Mouse (Mus musculus): ENCODE measurements at regions not wholly inside any gene's neighbourhood (a gene's known extent, or its start where the extent isn't known, plus 50 kb on each side); places are given as distances from the start of the nearest gene placed in this dataset.
"Not testable (repeated sequence)": the region's sequence is repeated elsewhere in the genome, so short reads cannot be mapped to it uniquely, and the experiment has no call there.

DNA sequence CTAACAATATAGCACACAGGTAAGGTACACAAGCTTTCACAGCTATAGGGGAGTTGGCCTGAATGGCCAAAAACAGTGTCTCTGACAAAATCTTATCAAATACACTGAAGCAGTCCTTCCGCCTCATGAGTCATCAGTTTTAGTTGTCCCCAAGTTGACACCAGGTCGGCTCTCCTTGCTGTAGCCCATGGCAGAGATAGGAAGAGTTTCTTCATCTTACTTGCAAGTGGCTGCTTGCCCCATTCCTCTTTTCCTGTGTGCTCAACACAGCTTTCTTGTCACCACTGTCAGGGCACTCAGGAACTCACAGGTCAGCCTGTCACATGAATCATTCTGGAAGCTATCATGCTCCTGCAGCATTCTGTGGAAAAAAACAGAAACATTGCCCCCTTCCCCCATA, 77.1 kb downstream of the Olfr721-ps1 start:
- not testable (repeated sequence) for H3K4me3 ChIP-seq (ENCODE audit: low read length); H3K4me2 ChIP-seq (replicated peaks; ENCODE audit: low read depth, low read length); H3K4me1 ChIP-seq (ENCODE audit: control insufficient read depth, insufficient read depth, low read length); H3K27ac ChIP-seq (ENCODE audit: low read depth, low read length); H3K27me3 ChIP-seq (ENCODE audit: control insufficient read depth, insufficient read depth, low read length); H3K9ac ChIP-seq (ENCODE audit: low read depth, low read length); H3K9me3 ChIP-seq (ENCODE audit: control insufficient read depth, low read length); H3K36me3 ChIP-seq (ENCODE audit: control insufficient read depth, insufficient read depth, low read length); ATAC-seq (ENCODE audit: low FRiP score, low TSS enrichment)
- 71% methylated on average over 2 of the region's 2 CpGs for WGBS

GRCm38 (mm10) chr14:14481840-14482239, 80.7 kb downstream of the Olfr721-ps1 start:
- Histone ChIP-seq H3K4me2 (replicated peaks; ENCODE audit: low read depth, low read length) (no peak overlapping the region), H3K9me3 (ENCODE audit: control insufficient read depth, low read length) (no peaks in the 10 kb centered on the region), H3K27me3 (ENCODE audit: control insufficient read depth, insufficient read depth, low read length) (no peaks in the 10 kb centered on the region), H3K36me3 (ENCODE audit: control insufficient read depth, insufficient read depth, low read length) (no peaks in the 10 kb centered on the region), H3K4me3 (ENCODE audit: low read length) (no peak overlapping the region), H3K4me1 (ENCODE audit: control insufficient read depth, insufficient read depth, low read length) (no peaks in the 10 kb centered on the region), H3K9ac (ENCODE audit: low read depth, low read length) (no peak overlapping the region), H3K27ac (ENCODE audit: low read depth, low read length) (no peak overlapping the region)
- ATAC-seq (ENCODE audit: low FRiP score, low TSS enrichment), result peak; percentile 55; the same call in 1 of the 2 replicates
- 81% methylated on average over 1 of the region's 1 CpGs for WGBS

- Histone ChIP-seq H3K9ac (ENCODE audit: low read depth, low read length) (no peak overlapping the region), H3K9me3 (ENCODE audit: control insufficient read depth, low read length) (no peaks in the 10 kb centered on the region), H3K4me1 (ENCODE audit: control insufficient read depth, insufficient read depth, low read length) (no peaks in the 10 kb centered on the region), H3K36me3 (ENCODE audit: control insufficient read depth, insufficient read depth, low read length) (no peaks in the 10 kb centered on the region), H3K4me3 (ENCODE audit: low read length) (no peak overlapping the region), H3K27me3 (ENCODE audit: control insufficient read depth, insufficient read depth, low read length) (no peaks in the 10 kb centered on the region), H3K4me2 (replicated peaks; ENCODE audit: low read depth, low read length) (no peak overlapping the region), H3K27ac (ENCODE audit: low read depth, low read length) (no peak overlapping the region)
- WGBS, result 95% methylated on average over 1 of the region's 1 CpGs
- no peak for ATAC-seq (ENCODE audit: low FRiP score, low TSS enrichment)
Measured at GRCm38 (mm10) chr14:14486356-14486755, 85.3 kb downstream of the Olfr721-ps1 start.

DNA sequence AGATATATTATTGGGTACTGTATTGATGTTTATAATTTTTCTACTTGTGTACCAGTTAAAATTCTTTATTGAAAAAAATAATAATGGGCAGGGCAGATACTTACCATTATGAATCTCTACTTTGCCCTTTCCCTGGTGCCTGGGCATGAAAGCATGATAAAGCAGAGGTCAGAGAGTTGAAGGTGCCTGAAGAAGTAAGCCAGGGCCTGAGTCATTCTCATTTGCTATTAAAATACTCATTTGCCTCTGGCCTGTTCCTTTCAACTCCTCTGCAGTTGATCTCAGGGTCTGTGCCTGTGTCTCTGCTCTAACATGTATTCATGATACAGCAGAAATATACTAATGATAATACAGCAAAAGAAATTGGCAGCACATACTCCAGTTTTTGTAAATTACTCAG, 89.4 kb downstream of the Olfr721-ps1 start:
- ATAC-seq (ENCODE audit: low FRiP score, low TSS enrichment), result no peak
- no peaks in the 10 kb centered on the region for H3K4me1 ChIP-seq (ENCODE audit: control insufficient read depth, insufficient read depth, low read length)
- H3K27ac ChIP-seq (ENCODE audit: low read depth, low read length), result no peak overlapping the region
- no peaks in the 10 kb centered on the region for H3K9me3 ChIP-seq (ENCODE audit: control insufficient read depth, low read length)
- H3K4me2 ChIP-seq (replicated peaks; ENCODE audit: low read depth, low read length), result no peak overlapping the region
- no peak overlapping the region for H3K9ac ChIP-seq (ENCODE audit: low read depth, low read length)
- H3K36me3 ChIP-seq (ENCODE audit: control insufficient read depth, insufficient read depth, low read length), result no peaks in the 10 kb centered on the region
- H3K4me3 ChIP-seq (ENCODE audit: low read length), result no peak overlapping the region
- no peaks in the 10 kb centered on the region for H3K27me3 ChIP-seq (ENCODE audit: control insufficient read depth, insufficient read depth, low read length)

DNA sequence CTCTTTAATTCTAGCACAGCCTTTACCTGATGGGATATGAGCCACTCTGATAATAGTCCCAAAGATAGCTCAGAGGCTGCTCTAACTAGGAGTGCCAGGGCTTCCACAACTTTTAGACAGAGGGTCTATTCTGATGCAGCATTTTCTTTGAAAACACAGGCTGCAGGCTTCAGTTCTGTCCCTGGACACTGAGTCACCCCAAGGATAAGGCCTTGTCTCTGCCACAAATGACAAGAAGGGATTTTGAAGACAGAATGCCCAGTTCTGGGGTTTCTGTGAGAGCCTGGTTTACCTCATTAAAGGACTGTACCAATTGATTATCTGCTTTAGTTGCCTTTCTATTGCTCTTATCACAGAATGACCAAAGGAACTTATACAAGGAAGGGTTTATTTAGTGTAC, 90.9 kb downstream of the Olfr721-ps1 start:
- no peak for ATAC-seq (ENCODE audit: low FRiP score, low TSS enrichment)
- no peak overlapping the region for H3K9ac ChIP-seq (ENCODE audit: low read depth, low read length)
- H3K4me2 ChIP-seq (replicated peaks; ENCODE audit: low read depth, low read length), result no peak overlapping the region
- no peak overlapping the region for H3K4me3 ChIP-seq (ENCODE audit: low read length)
- H3K27me3 ChIP-seq (ENCODE audit: control insufficient read depth, insufficient read depth, low read length), result no peaks in the 10 kb centered on the region
- no peaks in the 10 kb centered on the region for H3K4me1 ChIP-seq (ENCODE audit: control insufficient read depth, insufficient read depth, low read length)
- no peaks in the 10 kb centered on the region for H3K36me3 ChIP-seq (ENCODE audit: control insufficient read depth, insufficient read depth, low read length)
- no peak overlapping the region for H3K27ac ChIP-seq (ENCODE audit: low read depth, low read length)
- H3K9me3 ChIP-seq (ENCODE audit: control insufficient read depth, low read length), result no peaks in the 10 kb centered on the region

GRCm38 (mm10) chr14:14511927-14512326, 110.8 kb downstream of the Olfr721-ps1 start:
- no peaks in the 10 kb centered on the region for H3K4me1 ChIP-seq (ENCODE audit: control insufficient read depth, insufficient read depth, low read length)
- no peak overlapping the region for H3K27ac ChIP-seq (ENCODE audit: low read depth, low read length)
- H3K36me3 ChIP-seq (ENCODE audit: control insufficient read depth, insufficient read depth, low read length), result no peaks in the 10 kb centered on the region
- H3K9ac ChIP-seq (ENCODE audit: low read depth, low read length), result no peak overlapping the region
- H3K4me3 ChIP-seq (ENCODE audit: low read length), result no peak overlapping the region
- WGBS, result 87% methylated on average over 4 of the region's 4 CpGs
- H3K9me3 ChIP-seq (ENCODE audit: control insufficient read depth, low read length), result no peaks in the 10 kb centered on the region
- H3K27me3 ChIP-seq (ENCODE audit: control insufficient read depth, insufficient read depth, low read length), result no peaks in the 10 kb centered on the region
- no peak overlapping the region for H3K4me2 ChIP-seq (replicated peaks; ENCODE audit: low read depth, low read length)
- no peak for ATAC-seq (ENCODE audit: low FRiP score, low TSS enrichment)

GRCm38 (mm10) chr14:14513056-14513455, 112.0 kb downstream of the Olfr721-ps1 start:
- Histone ChIP-seq H3K27ac (ENCODE audit: low read depth, low read length) (no peak overlapping the region), H3K36me3 (ENCODE audit: control insufficient read depth, insufficient read depth, low read length) (no peaks in the 10 kb centered on the region), H3K9ac (ENCODE audit: low read depth, low read length) (no peak overlapping the region), H3K4me3 (ENCODE audit: low read length) (no peak overlapping the region), H3K9me3 (ENCODE audit: control insufficient read depth, low read length) (no peaks in the 10 kb centered on the region), H3K4me2 (replicated peaks; ENCODE audit: low read depth, low read length) (no peak overlapping the region), H3K4me1 (ENCODE audit: control insufficient read depth, insufficient read depth, low read length) (no peaks in the 10 kb centered on the region), H3K27me3 (ENCODE audit: control insufficient read depth, insufficient read depth, low read length) (no peaks in the 10 kb centered on the region)
- 100% methylated on average over 2 of the region's 2 CpGs for WGBS
- ATAC-seq (ENCODE audit: low FRiP score, low TSS enrichment), result no peak

DNA sequence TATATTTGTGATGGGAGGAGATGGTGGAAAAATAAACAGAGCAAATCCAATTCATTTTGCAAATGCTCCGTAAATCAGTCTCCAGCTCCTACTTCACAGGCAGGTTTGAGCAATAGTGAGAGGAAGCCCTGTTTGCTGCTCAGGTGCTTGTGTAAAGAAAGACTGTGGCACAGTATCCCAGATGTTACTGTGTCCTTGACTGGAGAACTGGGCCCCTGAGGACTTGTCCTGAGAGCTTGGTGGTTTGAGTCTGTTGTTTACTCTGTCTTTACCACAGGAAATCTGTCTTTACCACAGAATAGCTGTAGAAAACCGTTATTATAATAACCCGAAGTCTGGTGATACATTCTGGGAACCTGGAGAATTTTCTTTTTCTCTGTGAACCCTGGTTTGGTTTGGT, 112.4 kb downstream of the Olfr721-ps1 start:
- ATAC-seq (ENCODE audit: low FRiP score, low TSS enrichment), result no peak
- Histone ChIP-seq H3K9me3 (ENCODE audit: control insufficient read depth, low read length) (no peaks in the 10 kb centered on the region), H3K4me1 (ENCODE audit: control insufficient read depth, insufficient read depth, low read length) (no peaks in the 10 kb centered on the region), H3K9ac (ENCODE audit: low read depth, low read length) (no peak overlapping the region), H3K4me3 (ENCODE audit: low read length) (no peak overlapping the region), H3K36me3 (ENCODE audit: control insufficient read depth, insufficient read depth, low read length) (no peaks in the 10 kb centered on the region), H3K27ac (ENCODE audit: low read depth, low read length) (no peak overlapping the region), H3K4me2 (replicated peaks; ENCODE audit: low read depth, low read length) (no peak overlapping the region), H3K27me3 (ENCODE audit: control insufficient read depth, insufficient read depth, low read length) (no peaks in the 10 kb centered on the region)
- WGBS, result 81% methylated on average over 3 of the region's 3 CpGs

DNA sequence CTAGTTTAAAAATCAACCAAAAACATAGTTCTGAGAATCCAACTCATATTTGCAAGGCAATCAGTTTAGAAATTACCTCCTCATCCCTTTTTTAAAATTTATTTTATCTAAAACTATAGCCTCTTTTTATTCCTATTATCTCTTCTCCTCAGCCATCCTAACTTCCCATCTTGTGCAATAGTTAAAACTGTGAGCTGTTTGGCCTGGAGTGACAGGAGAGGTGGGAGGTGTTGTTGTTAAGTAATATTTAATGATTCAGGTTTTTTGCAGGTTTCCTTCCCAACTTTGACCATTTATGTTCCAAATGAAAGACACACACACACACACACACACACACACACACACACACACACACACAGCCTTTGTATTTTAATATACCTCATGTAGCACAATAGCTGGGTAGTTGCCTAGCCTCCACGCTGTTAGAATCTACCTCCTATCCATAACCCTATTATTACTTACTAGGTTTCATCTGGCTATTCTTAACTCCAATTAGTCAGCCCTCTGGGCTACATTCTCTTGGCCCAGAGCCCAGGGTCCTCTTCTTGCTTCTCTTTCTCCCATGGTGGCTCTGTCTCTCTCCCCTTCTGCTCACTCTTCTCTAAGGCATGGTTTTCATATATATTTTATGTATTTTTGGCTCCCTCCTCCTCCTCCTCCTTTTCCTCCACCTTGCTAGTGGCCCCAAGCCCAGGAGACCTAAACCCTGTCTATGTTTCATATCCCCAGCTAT, 113.5 kb downstream of the Olfr721-ps1 start:
- Histone ChIP-seq H3K9ac (ENCODE audit: low read depth, low read length) (no peak overlapping the region), H3K4me1 (ENCODE audit: control insufficient read depth, insufficient read depth, low read length) (no peaks in the 10 kb centered on the region), H3K9me3 (ENCODE audit: control insufficient read depth, low read length) (no peaks in the 10 kb centered on the region), H3K27me3 (ENCODE audit: control insufficient read depth, insufficient read depth, low read length) (no peaks in the 10 kb centered on the region), H3K27ac (ENCODE audit: low read depth, low read length) (no peak overlapping the region), H3K4me2 (replicated peaks; ENCODE audit: low read depth, low read length) (no peak overlapping the region), H3K4me3 (ENCODE audit: low read length) (no peak overlapping the region), H3K36me3 (ENCODE audit: control insufficient read depth, insufficient read depth, low read length) (no peaks in the 10 kb centered on the region)
- ATAC-seq (ENCODE audit: low FRiP score, low TSS enrichment), result no peak
- WGBS, result 82% methylated on average over 1 of the region's 1 CpGs
